Mouse (Mus musculus) left cerebral cortex, postnatal 14 days (tissue): ENCODE measurements around the gene Tmem229b. TPM values are rescaled to one million over a fixed set of nuclear protein-coding genes. Genes with fewer than 3 reads are reported as not detected.
"Not testable (repeated sequence)": the region's sequence is repeated elsewhere in the genome, so short reads cannot be mapped to it uniquely, and the experiment has no call there.

Experiments
- DNase-seq, 2 experiments: peaks; one replicate each; pipeline ENCODE4 v3.0.0; 2021 to 2022; ENCODE audit warnings: low spot score in 2 of 2, mixed read lengths in 1 of 2
- intact Hi-C: fragments of 180-260 bp; cut with DNase I; formaldehyde crosslinking; loops from one replicate; pipeline ENCODE4 v1.15.1; 2025
- long read RNA-seq, 2 experiments: library from polyadenylated mRNA; stranded (forward); transcript quantifications; one replicate each; pipeline ENCODE4 v2.0.0; 2021
- total RNA-seq, 2 experiments: library from RNA; stranded (reverse); gene quantifications; 2 replicates each; pipeline ENCODE4 v1.2.3; 2021

Tmem229b gene
- total RNA-seq: 10 to 100 TPM; 79.2 to 82.3 TPM
- long read RNA-seq, experiment 1, partial matches to known transcripts: 30 of 37 reads
- long read RNA-seq, experiment 1, other reads (novel, unspliced or antisense): 2 of 37 reads
- long read RNA-seq, experiment 2, partial matches to known transcripts: 1 of 49 reads
- long read RNA-seq, experiment 2, other reads (novel, unspliced or antisense): 45 of 49 reads

DNA sequence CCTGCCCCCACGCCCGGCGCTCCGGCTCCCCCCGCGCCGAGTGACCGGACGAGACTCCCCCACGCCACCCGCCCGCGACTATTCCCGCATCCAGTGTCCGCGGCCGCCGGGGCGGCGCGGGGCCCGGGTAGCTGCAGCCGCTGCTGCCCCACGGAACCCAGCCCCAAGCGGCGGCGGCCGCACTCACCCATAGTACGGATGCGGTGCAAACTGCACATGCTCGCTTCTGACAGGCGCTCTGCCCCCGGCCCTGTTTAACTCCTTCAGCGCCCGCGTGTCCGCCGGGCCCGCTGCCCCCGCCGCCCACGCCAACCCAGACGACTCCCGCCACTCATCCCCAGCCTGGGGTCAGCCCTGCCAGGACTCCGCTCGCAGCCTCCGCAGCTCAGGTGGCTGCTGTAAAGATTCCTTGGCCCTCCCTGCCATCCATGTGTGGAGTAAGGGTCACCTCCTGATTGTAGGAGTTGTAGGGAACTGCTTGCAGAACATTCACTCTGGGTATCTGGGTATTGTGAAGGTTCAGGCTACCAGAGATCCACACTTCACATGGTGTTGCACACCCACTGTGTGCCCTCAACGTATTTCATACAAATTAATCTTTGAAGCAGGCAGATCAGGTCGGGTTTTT lies at the start of gene Tmem229b:
Gene Tmem229b, minus strand, starts transcription at position 502 of the 628 bp plus-strand sequence.
- DNase-seq: peak; percentile 66 to 72
- intact Hi-C loops: loop anchor here (2.0 kb wide), 1 partner anchor 88 kb away; no protein-coding TSS in a partner anchor

DNA sequence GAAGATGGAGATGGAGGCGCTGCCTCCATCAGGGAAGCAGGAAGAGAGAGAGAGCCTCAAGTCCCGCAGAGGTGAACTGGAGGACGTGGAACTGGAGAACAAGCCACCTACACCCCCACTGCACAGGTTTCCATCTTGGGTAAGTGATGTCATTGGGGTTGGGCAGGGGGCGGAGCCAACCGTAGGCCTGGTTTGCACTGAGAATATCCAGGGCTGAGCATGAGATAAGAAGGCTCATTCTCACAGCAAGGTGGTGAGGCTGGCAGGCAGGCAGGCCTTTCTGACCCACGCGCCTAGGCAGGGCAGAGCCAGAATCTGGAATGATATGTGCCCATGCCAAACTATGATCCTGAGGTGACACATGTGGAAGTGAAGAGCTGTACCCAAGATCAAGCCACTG lies 47.8 kb upstream of the Tmem229b start:
- DNase-seq: no peak
- intact Hi-C loops: no loop called here

DNA sequence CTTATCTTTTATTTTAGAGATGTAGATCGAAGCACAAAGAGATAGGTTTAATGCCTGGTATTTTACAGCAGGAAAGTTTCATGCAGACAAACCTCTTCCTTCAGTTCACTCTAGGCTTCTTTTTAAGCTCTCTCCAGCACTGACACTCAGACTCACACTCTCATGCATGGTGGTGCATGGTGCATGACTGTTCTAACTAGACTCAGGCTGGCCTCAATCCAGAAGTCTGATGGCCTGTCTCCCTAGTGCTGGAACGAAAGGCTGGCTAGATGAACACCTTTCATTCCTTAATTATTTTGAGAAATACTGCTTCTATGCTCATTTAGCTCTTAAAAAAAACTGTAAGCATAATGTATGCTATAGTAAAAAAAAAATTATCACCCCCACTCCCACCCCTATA lies 44.6 kb upstream of the Tmem229b start:
- DNase-seq: no peak
- intact Hi-C loops: no loop called here

DNA sequence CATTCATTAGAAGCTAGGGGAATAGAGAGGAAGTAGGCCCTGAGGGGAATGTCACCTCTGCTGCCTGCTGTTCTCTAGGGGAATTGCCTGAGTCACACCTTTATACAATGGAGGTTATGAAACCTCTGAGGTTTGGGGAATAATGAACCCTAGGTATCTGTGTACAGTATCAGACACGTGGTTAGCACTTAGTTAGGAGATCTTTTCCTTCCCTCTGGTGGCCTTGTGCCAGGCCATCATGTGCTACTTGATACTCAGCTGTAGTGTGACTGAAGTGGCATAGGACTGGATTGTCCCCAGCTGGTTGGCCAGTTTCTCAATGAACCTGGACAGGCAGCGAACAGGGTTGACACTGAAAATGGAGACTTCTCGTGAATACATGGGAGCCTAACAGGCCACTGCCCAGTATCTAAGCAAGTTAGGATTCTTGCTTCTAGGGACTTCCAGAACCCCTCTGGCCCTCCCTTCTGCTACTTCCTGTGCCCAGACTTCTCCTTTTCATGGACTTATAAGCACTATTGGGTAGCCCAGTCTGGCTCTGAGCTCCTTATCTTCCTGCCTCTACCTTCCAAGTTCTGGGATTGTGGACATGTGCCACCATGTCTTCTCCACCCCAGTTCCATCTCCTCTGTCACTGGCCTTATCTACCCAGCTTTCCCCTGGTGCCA lies 43.3 kb upstream of the Tmem229b start:
- DNase-seq: no peak
- intact Hi-C loops: no loop called here

DNA sequence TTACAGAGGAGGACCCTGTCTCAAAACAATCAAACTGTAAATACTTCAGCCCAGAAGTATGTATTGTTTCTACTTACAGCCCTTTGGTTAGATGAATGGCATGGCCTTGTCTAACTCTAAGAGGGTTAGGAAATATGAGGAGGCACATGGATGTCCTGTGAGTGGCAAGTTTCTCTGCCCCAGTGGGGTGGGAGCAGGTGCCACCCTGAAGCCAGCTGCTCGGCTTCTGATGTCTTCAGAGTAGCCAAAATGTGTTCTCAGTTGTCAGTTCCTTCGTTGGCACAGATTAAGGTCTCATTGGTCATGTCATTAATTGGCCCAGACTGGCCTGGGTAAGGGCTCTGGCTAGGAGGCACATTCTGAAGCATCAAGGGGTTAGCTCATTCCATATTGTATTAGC lies 42.4 kb upstream of the Tmem229b start:
- intact Hi-C loops: no loop called here
- no peak for DNase-seq

DNA sequence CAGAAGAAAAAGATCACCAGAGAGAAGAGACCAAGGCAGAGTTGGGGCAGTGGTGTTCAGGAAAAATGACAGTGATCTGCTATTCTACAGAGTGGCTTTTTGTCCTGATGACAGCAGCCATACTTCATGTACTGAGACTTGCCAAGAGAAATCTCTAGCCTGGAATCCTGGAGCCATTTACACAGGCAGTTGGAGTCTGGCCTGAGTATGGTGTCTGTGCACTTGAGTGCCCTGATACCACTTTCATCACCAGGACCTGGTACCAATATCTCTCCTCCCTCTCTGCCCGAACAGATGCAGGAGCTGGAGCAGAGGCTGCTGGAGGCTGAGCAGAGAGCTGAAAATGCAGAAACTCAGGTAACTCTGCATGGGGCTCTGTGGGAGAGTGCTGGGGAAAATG lies 41.5 kb upstream of the Tmem229b start:
- DNase-seq: no peak
- intact Hi-C loops: no loop called here

DNA sequence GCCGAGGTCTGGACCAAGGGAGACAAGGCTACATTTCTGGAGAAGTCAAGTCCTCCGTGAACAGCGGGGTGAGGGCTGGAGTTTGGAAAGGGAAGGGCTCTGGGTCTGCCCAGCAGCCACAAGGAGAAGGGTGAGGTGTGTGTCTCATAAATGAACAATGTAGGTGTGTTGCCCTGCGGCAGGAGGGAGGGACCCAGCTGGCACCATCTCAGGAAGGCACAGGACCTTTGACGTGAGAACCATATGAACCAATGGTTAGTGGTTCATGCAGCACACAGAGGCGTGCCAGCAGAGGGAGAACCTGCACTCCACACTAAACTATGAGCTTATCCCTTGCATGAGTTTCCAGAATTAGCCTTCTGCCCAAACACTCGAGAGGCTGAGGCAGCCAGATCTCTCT lies 39.8 kb upstream of the Tmem229b start:
- no peak for DNase-seq
- intact Hi-C loops: no loop called here

DNA sequence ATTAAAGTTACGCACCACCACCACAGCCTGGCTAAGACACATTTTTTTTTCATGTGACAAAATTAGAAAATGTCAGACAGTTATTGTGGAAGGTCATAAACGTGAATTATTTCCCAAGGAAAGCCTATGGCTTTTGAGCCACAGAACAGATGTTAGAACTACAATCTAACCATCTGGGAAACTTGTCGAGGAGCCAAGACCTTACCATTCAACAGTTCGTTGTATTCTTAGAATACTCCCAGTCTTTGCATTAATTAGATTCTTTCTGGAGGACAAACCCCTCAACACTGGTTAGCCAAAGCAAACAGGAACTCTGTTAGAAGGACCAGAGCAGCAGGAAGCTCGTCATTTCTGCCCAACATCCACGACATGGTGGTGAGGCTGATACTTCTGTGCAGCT lies 38.7 kb upstream of the Tmem229b start:
- intact Hi-C loops: no loop called here
- DNase-seq: no peak

DNA sequence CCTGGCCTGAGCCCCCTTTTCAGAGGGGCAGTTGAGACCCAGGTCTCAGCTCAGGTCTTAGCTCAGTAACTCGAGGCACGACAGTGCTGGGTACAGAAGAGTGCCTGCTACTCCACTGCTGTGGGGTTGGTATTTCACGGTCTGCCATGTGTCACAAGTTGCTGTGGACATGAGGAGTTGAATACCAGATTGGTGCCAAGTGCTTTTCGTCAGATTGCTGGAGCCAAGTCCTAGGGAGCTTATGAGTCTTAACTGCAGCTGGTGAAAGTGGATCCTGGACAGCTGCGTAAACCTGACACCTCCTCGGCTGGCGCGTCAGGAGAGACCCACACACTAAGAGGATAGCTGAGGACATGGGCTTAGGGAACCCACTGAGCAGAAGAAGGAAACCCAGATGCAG lies 37.2 kb upstream of the Tmem229b start:
- intact Hi-C loops: no loop called here
- DNase-seq: peak in 1 of 2 experiments; percentile 62

DNA sequence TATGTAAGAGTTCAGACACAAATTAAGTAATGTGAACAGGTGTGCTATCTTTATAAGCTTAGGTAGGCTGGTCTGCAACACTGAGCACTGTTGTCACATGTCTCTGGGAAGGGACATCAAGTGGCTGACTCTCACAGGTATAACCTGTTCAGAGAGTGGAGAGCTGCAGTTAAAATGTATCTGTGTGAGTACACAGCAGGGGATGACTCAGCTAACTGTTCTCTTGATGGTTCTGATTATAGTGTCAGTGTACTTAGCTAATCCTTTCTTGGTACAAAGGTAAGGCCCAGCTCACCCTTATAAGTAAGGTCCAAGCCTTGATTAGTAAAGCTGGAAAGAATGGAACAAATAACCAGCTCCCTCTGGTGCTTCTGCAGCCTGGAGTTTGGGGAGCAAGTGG lies 34.0 kb upstream of the Tmem229b start:
- no peak for DNase-seq

DNA sequence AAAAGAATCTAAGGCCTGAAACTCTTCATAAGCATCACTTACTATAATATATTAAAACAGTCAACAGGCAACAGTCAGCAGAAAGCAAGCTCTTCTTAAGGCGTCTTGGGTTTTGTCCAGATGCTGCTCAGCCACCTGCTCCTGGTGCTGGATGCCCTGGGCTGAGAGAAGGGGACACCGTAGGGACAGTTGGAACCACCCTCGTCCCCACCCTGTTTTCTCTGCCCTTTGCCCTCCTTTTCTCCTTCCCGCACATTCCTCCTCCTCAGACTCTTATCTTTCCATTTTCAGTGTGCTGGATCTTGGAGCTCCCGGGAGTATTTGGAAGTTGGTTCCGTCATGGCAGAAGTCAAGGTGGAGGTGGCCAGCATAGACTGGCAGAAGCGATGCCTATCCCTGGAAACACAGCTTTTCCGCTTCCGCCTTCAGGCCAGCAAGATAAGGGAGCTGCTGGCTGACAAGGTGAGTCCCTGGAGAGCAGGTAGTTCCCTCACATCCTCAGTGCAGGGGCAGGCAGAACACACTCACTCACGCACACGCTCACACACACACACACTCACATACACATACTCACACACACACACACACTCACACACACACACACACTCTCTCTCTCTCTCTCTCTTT lies 32.9 kb upstream of the Tmem229b start:
- DNase-seq: no peak
- intact Hi-C loops: no loop called here

More for the DNA sequence above, 34.0 kb upstream of the Tmem229b start:
- intact Hi-C loops: no loop called here

DNA sequence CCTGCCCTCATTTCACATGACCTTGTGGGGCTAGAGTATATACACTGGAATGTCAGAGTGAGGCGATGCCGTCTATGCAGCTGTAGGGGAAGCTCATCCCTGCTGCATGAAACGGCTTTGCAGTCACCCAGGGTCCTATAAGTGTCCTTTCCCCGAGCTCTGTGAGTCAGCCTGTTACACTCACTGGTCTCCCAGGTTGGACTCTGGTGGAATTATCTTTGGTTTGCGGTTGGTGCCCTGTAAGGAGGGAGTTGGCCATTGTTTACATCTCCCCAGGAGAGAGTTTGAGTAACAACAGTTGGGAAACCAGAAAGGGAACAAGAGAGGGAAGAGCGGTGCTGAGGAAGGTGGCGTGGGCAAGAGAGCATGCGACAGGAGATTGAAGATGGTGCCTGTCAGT lies 32.3 kb upstream of the Tmem229b start:
- intact Hi-C loops: no loop called here
- no peak for DNase-seq

DNA sequence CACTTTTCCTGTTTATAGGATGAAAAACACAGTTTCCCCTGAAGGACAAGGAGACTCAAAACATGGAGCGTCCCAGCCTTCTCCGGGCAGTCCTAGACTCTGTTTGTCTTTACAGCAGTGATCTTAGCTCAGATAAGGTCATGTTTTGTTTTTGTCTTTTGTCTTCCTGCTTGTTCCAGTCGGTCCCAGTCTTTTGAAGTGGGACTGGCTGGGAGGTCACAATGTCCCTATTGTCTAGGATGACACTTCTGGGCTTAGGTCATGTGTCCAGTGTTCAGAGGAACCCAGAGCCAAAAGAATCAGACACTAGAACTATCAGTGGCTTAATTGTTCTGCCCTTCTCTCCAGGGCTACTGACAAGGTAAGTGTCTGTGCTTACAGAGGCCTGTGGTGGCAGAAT lies 27.9 kb upstream of the Tmem229b start:
- intact Hi-C loops: no loop called here
- no peak for DNase-seq

DNA sequence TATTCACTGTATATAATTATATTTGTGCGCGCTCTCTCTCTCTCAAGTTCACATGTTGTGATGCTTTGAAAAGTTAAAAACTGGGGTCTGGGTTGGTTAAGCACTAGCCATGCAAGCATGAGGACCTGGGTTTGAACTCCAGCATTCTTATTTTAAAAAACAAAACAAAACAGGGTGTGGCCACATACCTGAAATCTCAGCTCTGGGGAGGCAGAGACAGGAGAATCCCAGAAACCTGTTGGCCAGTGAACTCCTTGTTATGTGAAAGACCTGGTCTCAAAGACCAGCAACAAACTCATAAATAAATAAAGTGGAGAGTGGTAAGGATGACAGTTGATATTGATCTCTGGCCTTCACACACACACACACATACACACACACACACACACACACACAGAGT lies 26.9 kb upstream of the Tmem229b start:
- intact Hi-C loops: no loop called here
- DNase-seq: no peak

DNA sequence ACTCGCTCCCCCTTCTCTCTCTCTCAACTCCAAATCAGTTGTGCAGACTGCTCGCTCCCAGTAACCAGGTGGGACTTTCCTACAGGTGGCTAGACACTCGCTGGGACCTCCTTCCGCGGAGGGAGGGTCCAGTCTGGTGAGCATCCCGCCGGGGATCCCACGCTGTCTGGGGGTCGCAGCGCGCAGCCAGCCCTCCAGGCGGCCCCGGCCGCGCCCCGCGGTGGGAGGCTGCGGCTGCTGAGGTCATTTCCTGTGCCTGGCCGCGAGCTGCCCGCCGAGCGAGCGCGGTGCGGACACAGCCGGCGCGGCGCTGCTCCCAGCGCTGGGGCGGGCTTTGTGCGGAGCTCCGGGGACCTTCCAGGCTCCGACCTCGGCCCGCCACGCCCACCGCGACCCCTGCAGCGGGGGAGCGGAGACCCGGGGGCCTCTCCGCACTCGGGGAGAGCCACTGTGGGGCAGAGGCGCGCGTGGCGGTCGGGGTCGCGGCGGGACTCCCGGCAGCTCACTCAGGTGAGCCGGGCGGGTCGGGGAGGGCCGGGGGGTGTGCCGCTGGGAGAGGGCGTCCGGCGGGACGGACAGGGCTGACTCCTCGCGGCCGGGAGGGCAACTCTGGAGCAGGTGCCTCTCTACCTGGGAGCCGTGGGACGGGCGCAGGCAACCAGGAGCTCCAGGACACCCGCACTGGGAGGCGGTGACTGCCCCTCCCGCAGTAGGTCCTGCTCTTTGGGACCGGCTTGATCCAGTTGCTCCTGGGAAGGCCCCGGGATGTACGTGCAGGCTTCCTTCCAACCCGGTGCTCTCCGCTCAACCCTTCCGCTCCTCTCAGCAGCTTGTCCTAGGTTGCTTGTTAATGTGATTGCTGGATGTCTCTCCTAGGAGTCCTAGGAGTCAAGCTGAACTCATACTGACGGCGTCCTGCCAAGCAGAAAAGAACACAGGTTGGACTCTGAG lies 21.8 kb upstream of the Tmem229b start, which contains the start of gene Plekhh1:
Gene Plekhh1, plus strand, starts transcription at position 253 of the 951 bp plus-strand sequence.
- DNase-seq: peak in 1 of 2 experiments; percentile 12
- intact Hi-C loops: no loop called here

DNA sequence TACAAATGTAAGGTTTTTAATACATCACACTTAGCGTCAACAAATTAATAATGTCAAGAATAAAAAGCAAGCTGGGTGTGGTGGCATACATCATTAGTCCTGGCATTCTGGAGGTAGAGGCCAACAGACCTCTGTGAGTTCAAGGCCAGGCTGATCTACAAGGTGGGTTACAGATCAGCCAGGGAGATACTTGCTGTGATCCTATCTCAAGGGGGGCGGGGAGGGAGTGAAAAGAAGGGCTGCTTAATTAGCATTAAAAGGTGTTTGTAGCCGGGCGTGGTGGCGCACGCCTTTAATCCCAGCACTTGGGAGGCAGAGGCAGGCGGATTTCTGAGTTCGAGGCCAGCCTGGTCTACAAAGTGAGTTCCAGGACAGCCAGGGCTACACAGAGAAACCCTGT lies 20.1 kb upstream of the Tmem229b start:
- intact Hi-C loops, DNase-seq: not testable (repeated sequence)

DNA sequence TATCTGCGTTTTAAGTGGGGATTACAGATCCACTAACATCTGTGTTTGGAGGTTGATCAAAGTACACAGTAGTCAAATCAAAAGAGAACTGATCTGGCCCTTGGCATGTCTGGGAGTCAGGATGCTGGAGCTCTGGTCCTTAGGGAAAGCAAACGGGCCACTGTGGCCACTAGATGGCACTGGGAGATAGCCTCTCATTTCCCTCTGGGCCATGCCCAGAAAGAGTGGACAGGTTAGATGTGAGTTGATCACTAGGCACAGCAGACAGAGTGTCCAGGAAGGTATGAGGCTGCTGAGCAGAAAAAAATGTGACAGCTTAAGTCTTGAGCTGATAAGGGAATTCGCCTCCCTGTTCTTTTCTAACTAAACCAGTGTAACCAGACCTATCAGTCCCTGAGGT lies 15.5 kb upstream of the Tmem229b start:
- DNase-seq: peak; percentile 50 to 70
- intact Hi-C loops: loop anchor here (2.0 to 5.0 kb wide), 2 partner anchors 74 to 106 kb away; no protein-coding TSS in a partner anchor

DNA sequence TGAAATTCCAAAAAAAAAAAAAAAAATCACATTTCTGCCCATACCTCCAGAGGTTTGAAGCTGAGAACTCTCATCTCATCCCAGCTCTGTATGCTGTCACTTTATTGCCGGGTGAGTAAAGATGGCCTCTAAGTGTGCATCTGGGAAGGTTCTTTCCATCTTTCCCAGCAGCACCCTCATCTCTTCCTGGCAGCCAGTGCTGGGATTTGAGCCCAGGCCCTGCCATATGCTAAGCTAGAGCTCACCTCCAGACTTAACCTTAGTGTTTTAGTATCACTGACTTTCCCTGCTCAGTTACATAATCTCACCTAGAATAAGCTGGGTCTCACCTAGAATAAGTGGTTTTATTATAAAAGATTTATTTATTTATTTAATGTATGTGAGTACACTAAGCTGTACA lies 14.5 kb upstream of the Tmem229b start:
- intact Hi-C loops: loop anchor here (2.0 to 5.0 kb wide), 2 partner anchors 75 to 105 kb away; no protein-coding TSS in a partner anchor
- no peak for DNase-seq

DNA sequence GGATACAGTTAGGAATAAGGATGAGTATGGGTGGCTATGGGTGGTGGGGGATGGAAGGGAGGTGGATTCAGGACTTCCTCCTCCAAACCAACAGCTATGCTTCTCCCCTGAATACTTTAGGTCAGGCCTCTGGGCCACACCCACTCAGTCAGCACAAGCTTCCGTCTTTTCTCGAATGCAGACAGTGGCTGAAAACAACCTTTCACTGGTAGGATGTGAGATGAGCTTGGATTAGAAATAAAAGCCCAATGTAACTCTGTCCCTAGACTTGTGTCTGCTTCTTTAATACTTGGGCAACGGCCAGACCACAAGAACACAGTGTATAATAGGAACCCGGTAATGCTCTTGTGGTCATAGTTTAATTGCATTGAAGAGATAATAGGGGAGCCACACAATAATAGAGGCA lies 10.6 kb upstream of the Tmem229b start:
- intact Hi-C loops: no loop called here
- DNase-seq: no peak
